ENCODE assay signal across 16 mouse cellular contexts in the genomic region with DNA sequence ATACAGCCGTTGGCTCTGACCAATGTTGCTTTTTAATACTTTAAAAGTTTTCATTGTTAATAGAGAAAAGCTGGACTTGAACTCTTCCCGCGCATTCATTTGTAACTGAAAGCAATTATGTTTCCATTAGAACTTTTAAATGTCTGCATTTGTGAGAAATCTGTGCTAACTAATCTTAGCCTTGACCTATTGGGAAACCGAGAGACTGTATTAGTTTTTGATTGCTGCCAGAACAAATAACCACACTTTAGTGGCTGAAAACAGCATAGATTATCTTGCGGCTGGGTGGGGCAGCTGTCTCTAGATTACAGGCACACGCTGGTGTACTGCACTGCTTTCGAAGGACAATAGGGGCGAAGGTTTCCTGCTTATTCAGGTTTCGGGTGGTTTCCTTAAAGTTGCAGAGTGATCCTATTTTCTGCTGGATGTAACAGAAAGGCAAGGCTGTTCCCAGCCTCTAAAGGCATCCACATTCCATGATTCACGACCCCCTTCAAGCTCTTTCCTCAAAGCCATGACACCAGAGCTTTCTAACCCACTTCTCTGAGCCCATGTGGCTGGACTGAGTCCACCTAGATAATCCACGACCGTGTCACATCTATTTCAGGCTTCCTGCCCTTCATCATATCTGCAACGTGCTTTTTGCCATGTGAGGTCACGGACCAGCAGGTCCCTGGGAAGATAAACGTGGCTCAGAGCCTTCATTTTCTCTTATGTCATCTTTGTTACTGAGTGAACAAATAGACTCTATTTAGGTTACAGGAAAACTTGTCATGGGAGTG. TPM values are rescaled to one million over a fixed set of nuclear protein-coding genes. Genes with fewer than 3 reads are reported as not detected.
DNase-seq lines count a peak whose midpoint lies in the region; ATAC-seq lines count a peak whose summit lies in the region.
"Had no signal": no experiment of that assay in that cellular context is flagged by ENCODE, and none has a peak within 500 bp of the region (broad histone marks: within the 10 kb centered on the region; RNA-seq: fewer than 3 reads in every experiment).

No protein-coding gene starts in this region.

- peak; percentile 61 for DNase-seq in adrenal gland, adult 2 months
- DNase-seq in adrenal gland, postnatal 10 days, result no peak
- no peak for DNase-seq in liver
- DNase-seq in heart, embryonic 10.5 days (ENCODE audit: low spot score), result no peak
- DNase-seq in cerebellum, postnatal 10 days, result no peak
- DNase-seq: kidney, adult 11 months; thymus, postnatal 14 days had no signal

- H3K27me3 ChIP-seq in liver, embryonic 16.5 days (ENCODE audit: control insufficient read depth, insufficient read depth, low read depth, low read length), result no peaks in the 10 kb centered on the region
- no peaks in the 10 kb centered on the region for H3K27me3 ChIP-seq in heart, embryonic 10.5 days (ENCODE audit: insufficient read depth, poor library complexity, severe bottlenecking)
- H3K27me3 ChIP-seq in intestine, embryonic 16.5 days (replicated peaks; ENCODE audit: control insufficient read depth, insufficient read depth, low read length), result no peaks in the 10 kb centered on the region

- H3K9me3 ChIP-seq in liver, embryonic 16.5 days (replicated peaks; ENCODE audit: control insufficient read depth, low read length), result no peaks in the 10 kb centered on the region
- H3K9me3 ChIP-seq in heart, embryonic 10.5 days, result no peaks in the 10 kb centered on the region
- H3K9me3 ChIP-seq in intestine, embryonic 16.5 days (ENCODE audit: control insufficient read depth, low read length), result no peaks in the 10 kb centered on the region; the same call in 1 of the 2 replicates
- H3K9me3 ChIP-seq: G1E had no signal

- no peak overlapping the region for H3K4me3 ChIP-seq in liver, embryonic 16.5 days (ENCODE audit: low read depth, low read length)
- H3K4me3 ChIP-seq in heart, embryonic 10.5 days, result no peak overlapping the region
- H3K4me3 ChIP-seq in intestine, embryonic 16.5 days (ENCODE audit: low read length), result no peak overlapping the region
- H3K4me3 ChIP-seq: erythroblast, embryonic 14.5 days had no signal

- peaks cover 3% of the 10 kb centered on the region for H3K4me1 ChIP-seq in liver, embryonic 16.5 days (ENCODE audit: control insufficient read depth, low read depth, low read length)
- H3K4me1 ChIP-seq in heart, embryonic 10.5 days, result peaks cover 45% of the 10 kb centered on the region
- peaks cover 20% of the 10 kb centered on the region for H3K4me1 ChIP-seq in intestine, embryonic 16.5 days (ENCODE audit: control insufficient read depth, insufficient read depth, low read length)

- no peak overlapping the region for H3K4me2 ChIP-seq in liver, embryonic 16.5 days (ENCODE audit: low read depth, low read length)
- H3K4me2 ChIP-seq in intestine, embryonic 16.5 days (ENCODE audit: low read depth, low read length), result no peak overlapping the region

- H3K27ac ChIP-seq in liver, embryonic 16.5 days (ENCODE audit: low read length), result no peak overlapping the region
- peak overlapping the region; percentile 79; the same call in 1 of the 2 replicates for H3K27ac ChIP-seq in heart, embryonic 10.5 days
- no peak overlapping the region for H3K27ac ChIP-seq in intestine, embryonic 16.5 days (ENCODE audit: low read length)
- H3K27ac ChIP-seq: liver, embryonic 14.5 days had no signal

- H3K9ac ChIP-seq in liver, embryonic 16.5 days (ENCODE audit: low read depth, low read length), result no peak overlapping the region
- H3K9ac ChIP-seq in intestine, embryonic 16.5 days (ENCODE audit: low read depth, low read length), result no peak overlapping the region
- H3K9ac ChIP-seq: liver, embryonic 14.5 days had no signal

- H3K36me3 ChIP-seq in liver, embryonic 16.5 days (ENCODE audit: control insufficient read depth, insufficient read depth), result no peaks in the 10 kb centered on the region
- peaks cover 79% of the 10 kb centered on the region for H3K36me3 ChIP-seq in heart, embryonic 10.5 days
- H3K36me3 ChIP-seq in intestine, embryonic 16.5 days (ENCODE audit: control insufficient read depth, insufficient read depth, low read length), result peaks cover 14% of the 10 kb centered on the region
- H3K36me3 ChIP-seq: G1E had no signal

- 39% methylated on average over 15 of the region's 15 CpGs for WGBS in liver, embryonic 16.5 days (ENCODE audit: insufficient replicate concordance)
- WGBS in heart, embryonic 10.5 days, result 38% methylated on average over 15 of the region's 15 CpGs
- 50% methylated on average over 15 of the region's 15 CpGs for WGBS in intestine, embryonic 16.5 days

- ATAC-seq in liver, embryonic 16.5 days (ENCODE audit: low read depth), result peak; percentile 22; the same call in 1 of the 2 replicates
- ATAC-seq in intestine, embryonic 16.5 days, result peak; percentile 24
- ATAC-seq in erythroid progenitor cell, adult 5-6 weeks (replicated peaks; ENCODE audit: low FRiP score, poor library complexity, severe bottlenecking), result no peak

RNA-seq across cellular contexts. Expression of gene Lamb1, which starts 28.5 kb away (rescaled TPM):
- 100 to 1,000 TPM; 129 to 147 TPM for total RNA-seq in adrenal gland, adult 2 months (2021)
- polyA plus RNA-seq in adrenal gland, adult 2 months (2012; rRNA removed), result 33.2 and 35.8 TPM in 2 replicates
- total RNA-seq in adrenal gland, postnatal 10 days (2021), result 100 to 1,000 TPM; 147 to 165 TPM
- polyA plus RNA-seq in liver, embryonic 16.5 days (2015; fragmentation: Nextera tagmentation; extraction: Ambion mirVana), result 4.3 and 6.0 TPM in 2 replicates
- 66.1 and 102 TPM in 2 replicates for polyA plus RNA-seq in heart, embryonic 10.5 days (2016; fragmentation: Nextera tagmentation; extraction: Ambion mirVana)
- polyA plus RNA-seq in intestine, embryonic 16.5 days (2015; fragmentation: Nextera tagmentation; extraction: Ambion mirVana), result 60.4 and 65.1 TPM in 2 replicates
- total RNA-seq in erythroid progenitor cell, adult 5-6 weeks (2015; ENCODE audit: low replicate concordance), result 1.1 TPM in 1 of 2 replicates, not detected in the other
- total RNA-seq in erythroid progenitor cell, adult 5-6 weeks (2017; ENCODE audit: low replicate concordance), result 0.64 and 1.1 TPM in 2 replicates
- total RNA-seq: hematopoietic stem cell, adult 5-6 weeks had no signal
- polyA plus RNA-seq: G1E had no signal

RNA-seq across cellular contexts. Expression of gene Gm6993, which starts 53.0 kb away (rescaled TPM):
- not detected for total RNA-seq in adrenal gland, adult 2 months (2021)
- polyA plus RNA-seq in adrenal gland, adult 2 months (2012; rRNA removed), result not detected in 2 replicates
- not detected for total RNA-seq in adrenal gland, postnatal 10 days (2021)
- polyA plus RNA-seq in liver, embryonic 16.5 days (2015; fragmentation: Nextera tagmentation; extraction: Ambion mirVana), result not detected in 2 replicates
- polyA plus RNA-seq in heart, embryonic 10.5 days (2016; fragmentation: Nextera tagmentation; extraction: Ambion mirVana), result not detected in 2 replicates
- not detected in 2 replicates for polyA plus RNA-seq in intestine, embryonic 16.5 days (2015; fragmentation: Nextera tagmentation; extraction: Ambion mirVana)
- not detected in 2 replicates for total RNA-seq in erythroid progenitor cell, adult 5-6 weeks (2015; ENCODE audit: low replicate concordance)
- total RNA-seq in erythroid progenitor cell, adult 5-6 weeks (2017; ENCODE audit: low replicate concordance), result not detected in 2 replicates
- total RNA-seq: G1E; hematopoietic stem cell, adult 5-6 weeks; left cerebral cortex, postnatal 10 days; megakaryocyte, adult 5-6 weeks had no signal
- polyA plus RNA-seq: erythroblast, embryonic 14.5 days; G1E; liver, embryonic 14.5 days had no signal

RNA-seq across cellular contexts. Expression of gene Dld, which starts 57.7 kb away (rescaled TPM):
- total RNA-seq in adrenal gland, adult 2 months (2021), result 100 to 1,000 TPM; 262 to 322 TPM
- 7.4 and 7.6 TPM in 2 replicates for polyA plus RNA-seq in adrenal gland, adult 2 months (2012; rRNA removed)
- total RNA-seq in adrenal gland, postnatal 10 days (2021), result 100 to 1,000 TPM; 475 to 479 TPM
- polyA plus RNA-seq in liver, embryonic 16.5 days (2015; fragmentation: Nextera tagmentation; extraction: Ambion mirVana), result 74.2 and 76.9 TPM in 2 replicates
- 166 and 209 TPM in 2 replicates for polyA plus RNA-seq in heart, embryonic 10.5 days (2016; fragmentation: Nextera tagmentation; extraction: Ambion mirVana)
- polyA plus RNA-seq in intestine, embryonic 16.5 days (2015; fragmentation: Nextera tagmentation; extraction: Ambion mirVana), result 156 and 164 TPM in 2 replicates
- 46.5 and 64.6 TPM in 2 replicates for total RNA-seq in erythroid progenitor cell, adult 5-6 weeks (2015; ENCODE audit: low replicate concordance)
- total RNA-seq in erythroid progenitor cell, adult 5-6 weeks (2017; ENCODE audit: low replicate concordance), result 46.2 and 53.4 TPM in 2 replicates
